Mouse (Mus musculus) right cerebral cortex, postnatal 36 days (tissue): Measurements from ENCODE around the gene Cd300lg.

ENCODE experiments used
- DNase-seq, 2 experiments: peaks; one replicate each; pipeline ENCODE4 v3.0.0; 2022; ENCODE audit warnings: low spot score in 2 of 2, mixed read lengths in 1 of 2

The Cd300lg gene

DNA sequence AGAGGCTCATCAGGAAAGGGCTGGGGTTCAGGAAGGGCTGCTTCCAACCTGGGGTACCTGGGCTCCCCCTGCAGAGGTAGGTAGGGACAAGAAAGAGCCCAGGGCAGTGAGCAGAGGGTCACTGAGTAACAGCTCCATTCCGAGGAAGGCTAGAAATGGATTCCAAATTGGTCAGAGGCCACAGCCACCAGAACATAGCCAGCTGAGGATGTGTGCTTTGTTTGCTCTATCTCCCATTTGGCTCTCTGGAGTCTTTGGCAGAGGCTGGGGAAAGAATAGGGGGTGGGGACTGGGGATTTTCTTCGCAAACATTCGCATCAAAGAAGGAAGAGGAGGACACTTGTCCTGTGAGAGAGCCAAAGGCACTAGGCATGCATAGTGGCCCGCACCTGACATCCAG is 10.6 kb downstream of the Cd300lg start:
- DNase-seq, result no peak

DNA sequence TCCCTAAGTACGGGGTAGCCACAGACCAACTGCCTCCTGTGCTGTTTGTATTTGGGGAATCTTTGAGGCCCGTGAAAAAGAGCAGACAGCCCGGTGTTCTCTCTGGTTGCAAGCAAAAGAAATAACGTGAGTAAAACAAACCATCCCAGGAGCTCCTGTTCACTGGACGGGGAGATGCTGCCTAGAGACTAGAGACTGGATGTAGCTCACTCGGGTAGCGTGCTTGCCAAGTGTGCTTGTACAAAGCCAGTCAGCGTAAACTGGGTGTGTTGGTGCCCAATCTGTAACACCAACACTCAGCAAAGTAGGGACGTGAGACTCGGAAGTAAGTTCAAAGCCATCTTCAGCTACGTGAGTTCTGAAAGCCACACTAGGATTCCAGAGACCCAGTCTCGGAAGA is 11.4 kb downstream of the Cd300lg start:
- no peak for DNase-seq

DNA sequence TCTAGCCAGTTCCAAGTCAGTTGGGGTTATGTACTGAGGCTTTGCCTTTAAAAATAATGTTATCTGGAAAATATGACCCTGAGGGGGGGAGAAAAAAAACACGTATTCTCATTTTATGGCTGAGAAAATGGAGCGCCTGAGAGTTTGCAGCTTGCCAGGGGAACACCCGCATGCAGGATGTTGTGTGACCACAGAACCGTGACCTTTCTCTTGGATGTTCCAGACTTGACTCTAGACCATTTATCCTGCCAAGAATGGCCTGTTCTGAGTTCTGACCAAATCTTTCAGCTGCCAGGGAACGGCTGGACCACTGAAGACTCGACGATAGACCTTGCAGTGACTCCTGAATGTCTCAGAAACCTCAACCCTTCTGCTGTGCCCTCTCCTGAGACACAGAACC is 11.9 kb downstream of the Cd300lg start:
- DNase-seq, result no peak

DNA sequence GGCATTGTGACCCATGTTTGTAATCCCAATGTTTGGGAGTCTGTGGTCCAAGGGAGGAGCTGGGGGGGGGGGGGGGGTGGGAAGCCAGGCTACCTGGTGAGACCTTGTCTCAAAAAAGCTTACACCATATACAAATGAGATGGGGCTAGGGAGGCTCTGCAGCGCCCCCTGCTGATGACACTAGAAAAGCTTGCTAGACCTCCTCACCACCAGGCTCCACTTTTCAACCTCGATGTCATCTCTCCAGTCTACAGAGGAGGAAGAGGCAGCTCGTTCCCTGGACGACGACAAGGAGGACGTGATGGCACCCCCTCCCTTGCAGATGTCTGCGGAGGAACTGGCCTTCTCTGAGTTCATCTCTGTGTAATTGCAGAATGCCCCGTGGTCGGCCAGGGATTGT is 12.5 kb downstream of the Cd300lg start:
- DNase-seq, result no peak

- peak; percentile 67 to 72 for DNase-seq
Measured at GRCm38 (mm10) chr11:102061236-102061940, 20.1 kb downstream of the Cd300lg start.

DNA sequence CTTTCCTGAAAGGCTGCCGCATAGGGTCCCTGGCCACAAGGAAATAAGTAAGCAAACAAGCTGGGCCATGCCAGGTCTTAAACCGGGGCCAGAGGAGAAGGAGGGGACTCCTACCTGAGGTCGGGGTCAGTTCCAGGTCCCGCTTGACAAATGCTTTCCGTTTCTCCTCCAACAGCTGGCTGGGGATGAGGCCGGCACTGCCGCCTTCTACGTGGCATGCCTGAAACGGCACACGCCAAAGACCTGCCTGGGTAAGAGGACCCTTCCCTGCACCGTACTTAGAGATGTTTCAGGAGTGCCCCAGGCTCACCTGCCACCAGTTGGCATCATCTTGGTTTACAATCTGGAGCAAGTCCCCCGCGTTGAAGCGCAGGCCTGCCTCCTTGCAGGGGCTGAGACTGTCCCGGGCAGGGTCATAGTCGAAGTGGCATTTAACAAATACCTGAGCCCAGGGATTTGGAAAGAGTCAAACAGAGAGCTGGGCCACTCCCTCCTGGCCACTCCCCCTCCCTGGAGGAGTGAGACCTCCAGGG is 20.7 kb downstream of the Cd300lg start:
- no peak for DNase-seq

GRCm38 (mm10) chr11:102063076-102063475 is 21.8 kb downstream of the Cd300lg start:
- DNase-seq, result no peak

- no peak for DNase-seq
Measured at GRCm38 (mm10) chr11:102068969-102069368, 27.7 kb downstream of the Cd300lg start.

DNA sequence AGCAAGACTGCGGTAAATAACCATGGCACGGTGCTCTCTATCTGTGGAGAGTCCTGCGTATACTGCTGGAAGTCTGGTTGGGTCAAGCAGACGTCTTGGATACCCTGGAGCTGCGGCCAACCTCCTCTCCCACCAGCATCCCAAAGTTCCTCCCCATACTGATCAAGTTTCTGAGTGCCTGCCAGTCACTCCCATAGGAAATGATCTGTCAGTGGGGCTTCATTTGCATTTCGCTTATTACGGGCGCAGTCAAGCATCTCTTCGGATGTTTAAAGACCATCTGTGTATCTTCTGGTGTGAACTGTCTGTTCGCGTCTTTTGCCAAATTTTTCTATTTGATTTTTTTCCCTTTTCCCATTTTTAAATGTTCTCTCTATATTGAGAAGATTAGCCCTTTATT is 28.3 kb downstream of the Cd300lg start:
- no peak for DNase-seq

- no peak for DNase-seq
Measured at GRCm38 (mm10) chr11:102070426-102070825, 29.1 kb downstream of the Cd300lg start.

GRCm38 (mm10) chr11:102072729-102073128 is 31.4 kb downstream of the Cd300lg start:
- no peak for DNase-seq

DNA sequence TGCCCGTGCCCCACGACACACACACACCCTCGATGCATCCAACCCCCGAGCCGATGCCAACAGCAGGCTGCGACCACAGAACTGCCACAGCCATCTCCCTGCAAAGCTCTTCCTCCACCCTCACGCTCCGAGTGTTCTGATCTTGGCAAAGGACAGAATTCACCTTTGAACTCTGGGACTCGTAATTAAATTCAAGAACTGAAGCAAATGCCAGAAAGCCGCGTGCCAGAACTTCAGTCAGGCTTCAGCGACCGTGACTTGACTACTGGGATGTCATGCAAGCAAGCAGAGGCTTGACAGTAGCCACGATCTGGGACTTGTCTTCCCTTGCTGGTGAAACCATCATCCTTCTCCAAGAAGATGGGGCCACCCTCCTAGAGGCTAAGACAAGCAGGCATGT is 32.4 kb downstream of the Cd300lg start:
- no peak for DNase-seq

GRCm38 (mm10) chr11:102082322-102082721 is 41.0 kb downstream of the Cd300lg start:
- DNase-seq, result peak; percentile 64 to 78

DNA sequence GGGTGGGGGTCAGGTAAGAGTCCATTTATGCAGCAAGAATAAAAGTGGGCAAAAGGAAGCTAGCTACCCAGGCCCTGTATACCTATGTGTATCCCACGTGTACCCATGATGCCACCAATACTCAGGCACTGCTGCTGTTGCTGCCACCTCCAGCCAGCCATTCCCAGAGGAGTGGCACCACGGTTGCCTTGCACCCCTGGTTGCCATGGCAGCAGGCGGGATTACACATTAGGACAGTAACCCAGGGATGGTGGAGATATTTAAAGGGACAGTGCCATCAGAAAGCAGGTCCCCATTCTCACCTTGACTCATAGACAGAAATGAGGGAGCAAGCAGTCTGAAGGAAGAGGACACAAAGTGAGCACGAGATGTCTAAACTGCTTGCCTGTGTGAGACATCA is 41.9 kb downstream of the Cd300lg start:
- peak in 1 of 2 experiments; percentile 47 for DNase-seq

GRCm38 (mm10) chr11:102084159-102084558 is 42.9 kb downstream of the Cd300lg start:
- no peak for DNase-seq

DNA sequence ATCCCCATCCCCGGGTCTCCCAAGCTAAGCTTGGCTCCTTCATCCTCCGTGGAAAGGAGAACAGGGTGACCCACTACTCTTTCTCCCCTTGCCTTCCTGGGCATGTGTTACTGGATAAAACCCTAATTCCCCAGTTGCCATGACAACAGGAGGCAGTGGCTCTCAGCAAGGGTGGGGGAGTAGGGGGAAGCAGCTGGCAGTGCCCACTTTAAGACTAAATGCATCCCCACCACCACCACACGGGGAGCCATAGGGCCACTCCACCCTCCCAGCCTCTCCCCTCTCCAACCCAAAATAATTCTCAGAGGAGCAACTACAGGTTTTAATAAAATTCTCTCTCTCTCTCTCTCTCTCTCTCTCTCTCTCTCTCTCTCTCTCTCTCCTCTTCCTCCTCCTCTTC is 45.0 kb downstream of the Cd300lg start:
- peak; percentile 76 to 78 for DNase-seq

- DNase-seq, result peak; percentile 81 to 87
Measured at GRCm38 (mm10) chr11:102087081-102087751, 45.9 kb downstream of the Cd300lg start.

DNA sequence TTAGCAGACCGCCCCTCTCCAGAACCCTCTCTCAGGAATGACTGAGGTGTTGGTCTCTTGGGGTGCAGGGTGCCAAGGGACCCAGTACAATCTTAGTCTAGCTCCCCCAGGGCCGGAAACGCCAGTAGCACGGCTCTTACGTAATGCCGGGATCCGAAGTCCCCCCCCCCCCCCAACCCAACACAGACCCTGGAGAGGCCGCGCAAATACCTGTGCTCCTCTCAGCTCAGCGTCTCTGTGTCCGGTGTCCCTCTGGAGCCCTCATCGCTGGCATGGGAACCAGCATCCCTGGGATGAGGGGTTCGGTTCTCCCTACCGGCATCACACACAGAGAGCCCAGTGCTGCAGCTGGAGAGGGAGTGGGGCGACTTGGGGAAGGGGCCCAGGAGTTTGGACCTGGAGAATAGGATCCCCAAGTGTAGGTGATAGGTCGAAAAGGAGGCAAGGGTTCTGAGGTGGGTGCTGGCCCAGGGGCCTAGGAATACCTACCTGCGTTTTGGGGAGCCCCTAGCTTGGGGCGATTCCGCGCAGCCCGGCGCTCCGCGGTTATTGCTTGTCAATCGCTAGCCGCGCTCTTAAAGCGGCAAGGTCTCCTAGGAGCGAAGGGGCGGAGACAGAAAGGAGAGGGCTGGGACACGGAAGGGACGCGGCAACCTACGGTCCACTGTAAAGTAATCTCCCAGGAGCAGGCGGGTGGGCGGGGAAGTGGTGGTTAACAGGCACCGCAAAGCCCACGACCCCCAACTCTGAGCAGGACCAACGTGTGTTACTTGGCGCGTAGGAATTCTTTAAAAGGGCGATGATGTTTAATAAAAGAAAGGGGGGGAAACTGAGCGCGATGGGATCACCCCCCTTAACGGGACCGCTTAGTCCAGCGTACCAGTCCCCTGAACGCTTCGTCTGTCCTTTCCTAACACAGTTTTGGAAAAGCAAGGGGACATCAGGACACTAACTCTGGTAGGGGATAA is 46.9 kb downstream of the Cd300lg start, which contains the start of gene Mpp2:
TSS of gene Mpp2 (minus strand) at position 585 of the 968 bp plus-strand sequence.
- peak; percentile 64 to 75 for DNase-seq

GRCm38 (mm10) chr11:102089088-102089808 is 47.9 kb downstream of the Cd300lg start:
- peak; percentile 53 to 59 for DNase-seq

- DNase-seq, result no peak
Measured at GRCm38 (mm10) chr11:102095676-102096075, 54.4 kb downstream of the Cd300lg start.

- no peak for DNase-seq
Measured at GRCm38 (mm10) chr11:102096446-102096845, 55.1 kb downstream of the Cd300lg start.
